Mouse (Mus musculus) cortical plate, adult 2 months (tissue): ENCODE data around the gene Arhgap19.

Source experiments
- CTCF ChIP-seq: fragments of 200-500 bp; IDR thresholded peaks from 2 replicates; pipeline ENCODE4 v1.5.1; 2011; ENCODE audit warnings: mild to moderate bottlenecking, control low read depth, low read length; ENCODE audit not compliant: insufficient read depth; ENCODE audit errors: extremely low read depth
- POLR2A ChIP-seq: fragments of 200-500 bp; IDR thresholded peaks from 2 replicates; pipeline ENCODE4 v1.6.1; 2011; ENCODE audit warnings: mild to moderate bottlenecking, low read length, control low read depth; ENCODE audit not compliant: insufficient read depth; ENCODE audit errors: extremely low read depth

GRCm38 (mm10) chr19:41789110-41789961 lies 12.5 kb downstream of the Arhgap19 start:
- TF ChIP-seq POLR2A (no peak), CTCF (no peak)
